Mouse (Mus musculus) liver, adult 2 months (tissue): Measurements from ENCODE around the gene Ms4a3.

Experiments used
- CTCF ChIP-seq: fragments of 200-500 bp; IDR thresholded peaks from 2 replicates; pipeline ENCODE4 v1.5.1; 2011; ENCODE audit warnings: low read depth, low read length, control low read depth
- POLR2A ChIP-seq: fragments of 200-500 bp; IDR thresholded peaks from 2 replicates; pipeline ENCODE4 v1.6.1; 2011; ENCODE audit warnings: low read length, control low read depth; ENCODE audit not compliant: insufficient read depth; ENCODE audit errors: extremely low read depth

DNA sequence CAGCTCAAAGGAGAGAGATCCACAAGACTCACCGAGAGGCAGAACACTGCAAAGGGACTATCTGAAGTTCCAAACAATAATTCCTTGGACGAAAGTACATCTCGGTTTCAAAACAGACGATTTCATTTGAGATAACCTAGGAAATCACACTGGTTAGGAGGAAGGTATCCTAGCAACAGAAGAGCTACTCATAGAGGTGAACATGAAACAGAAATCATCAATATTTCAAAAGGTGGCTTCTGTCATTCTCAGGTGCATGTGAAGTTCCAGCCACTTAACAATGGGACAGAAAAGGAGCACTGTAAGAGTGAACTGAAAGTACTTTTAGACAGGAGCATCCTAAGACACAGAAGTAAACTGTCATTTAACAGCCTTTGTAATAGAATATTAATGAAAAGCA is 8.9 kb upstream of the Ms4a3 start:
- no peak for TF ChIP-seq CTCF
- no peak for TF ChIP-seq POLR2A
